Mouse (Mus musculus): ENCODE data around the gene Map3k5. TPM values are rescaled to one million over a fixed set of nuclear protein-coding genes. Genes with fewer than 3 reads are reported as not detected.

The Map3k5 gene
- polyA plus RNA-seq, 1 experiment from 2014 or later, result 0.99 TPM

DNA sequence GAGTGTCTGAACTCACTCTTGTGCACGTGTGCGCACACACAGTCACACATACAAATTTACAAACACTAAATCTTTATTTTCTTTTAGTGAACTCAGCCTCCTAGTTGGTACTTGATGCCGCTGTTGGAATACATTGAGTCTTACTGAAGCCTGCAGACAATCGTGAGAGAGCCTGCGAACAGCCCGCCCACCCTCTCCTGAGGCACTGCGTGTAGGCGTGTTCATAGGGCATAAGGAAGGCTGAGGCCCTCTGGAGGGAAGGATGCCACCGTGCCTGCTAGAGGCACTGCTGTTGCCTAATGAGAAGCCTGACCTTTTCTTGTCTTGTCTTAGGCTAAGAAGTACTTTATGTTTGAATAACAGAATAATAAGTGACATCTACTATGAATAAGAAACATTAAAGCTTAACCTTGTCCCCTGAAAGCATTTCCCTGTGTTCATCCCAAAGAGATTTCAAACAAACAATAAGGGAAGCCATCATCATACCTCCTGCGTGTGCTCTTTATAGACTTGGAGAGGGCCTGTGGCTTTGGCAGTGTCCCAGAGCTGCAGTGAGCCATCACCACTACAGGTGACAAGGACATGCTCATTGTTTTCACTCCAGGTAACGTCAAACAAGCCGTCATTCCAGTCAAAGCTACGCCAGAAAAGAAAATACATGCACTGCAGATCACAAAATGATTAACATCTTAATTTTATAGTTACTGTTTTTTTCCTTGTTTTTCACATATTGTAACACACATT lies 30.0 kb upstream of the Map3k5 start:
- H3K4me2 ChIP-seq (ENCODE audit: low read depth, severe bottlenecking), result no peak overlapping the region
- no peak overlapping the region for H3K9ac ChIP-seq (ENCODE audit: low read length)
- no peak for DNase-seq (ENCODE audit: low spot score)
- no peaks in the 10 kb centered on the region for H3K9me3 ChIP-seq (ENCODE audit: control insufficient read depth, low read length)
- ATAC-seq (ENCODE audit: insufficient number of reproducible peaks, low FRiP score, low TSS enrichment, low read depth), result no peak
- no peaks in the 10 kb centered on the region for H3K4me1 ChIP-seq (ENCODE audit: control insufficient read depth, insufficient read depth, low read length)
- H3K27ac ChIP-seq (replicated peaks; ENCODE audit: low read depth, low read length), result no peak overlapping the region
- no peaks in the 10 kb centered on the region for H3K27me3 ChIP-seq (ENCODE audit: control insufficient read depth, insufficient read depth, low read length)
- WGBS, result 86% methylated on average over 13 of the region's 13 CpGs
- peaks cover 2% of the 10 kb centered on the region; the same call in 1 of the 2 replicates for H3K36me3 ChIP-seq (ENCODE audit: control insufficient read depth, insufficient read depth, low read length)
- H3K4me3 ChIP-seq (ENCODE audit: low read depth, low read length), result no peak overlapping the region

DNA sequence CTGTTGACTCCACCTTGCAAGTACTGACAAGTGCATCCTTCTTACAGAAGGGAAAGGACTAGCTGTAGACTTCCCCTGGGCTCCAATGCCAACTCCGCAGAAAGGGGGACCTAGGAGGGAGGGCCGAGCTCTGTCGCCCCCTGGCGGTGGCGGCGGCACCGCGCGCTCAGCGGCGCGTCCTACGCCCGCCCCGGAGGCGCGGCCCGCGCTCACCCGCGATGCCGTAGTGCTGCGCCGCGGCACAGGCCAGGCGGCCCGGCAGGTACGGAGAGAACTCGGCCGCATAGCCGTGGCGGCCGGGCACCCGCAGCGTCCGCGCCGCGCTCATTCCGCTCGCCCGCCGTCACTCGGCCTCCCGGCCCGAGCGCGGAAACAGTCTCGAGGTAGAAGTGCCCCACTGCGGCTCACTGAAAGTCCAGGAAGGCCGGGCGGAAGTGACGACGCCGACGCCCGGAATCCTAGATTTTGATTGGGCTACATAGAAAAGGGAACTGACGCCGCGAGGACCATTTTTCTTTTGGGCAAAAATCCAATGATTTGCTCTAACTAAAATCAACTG lies 26.9 kb upstream of the Map3k5 start, which contains the start of gene Pex7:
TSS of gene Pex7 (minus strand) at position 444 of the 559 bp plus-strand sequence.
- H3K9me3 ChIP-seq (ENCODE audit: control insufficient read depth, low read length), result no peaks in the 10 kb centered on the region
- H3K4me2 ChIP-seq (ENCODE audit: low read depth, severe bottlenecking), result peak within 1 kb of the TSS; percentile 1; the same call in 1 of the 2 replicates
- ATAC-seq (ENCODE audit: insufficient number of reproducible peaks, low FRiP score, low TSS enrichment, low read depth), result peak; percentile 90
- no peaks in the 10 kb centered on the region for H3K36me3 ChIP-seq (ENCODE audit: control insufficient read depth, insufficient read depth, low read length)
- H3K27me3 ChIP-seq (ENCODE audit: control insufficient read depth, insufficient read depth, low read length), result no peaks in the 10 kb centered on the region
- DNase-seq (ENCODE audit: low spot score), result peak; percentile 94
- H3K4me3 ChIP-seq (ENCODE audit: low read depth, low read length), result peak within 1 kb of the TSS; percentile 53
- WGBS, result under 1% methylated on average over 58 of the region's 60 CpGs
- peak within 1 kb of the TSS; percentile 93 for H3K9ac ChIP-seq (ENCODE audit: low read length)
- H3K27ac ChIP-seq (replicated peaks; ENCODE audit: low read depth, low read length), result peak within 1 kb of the TSS; percentile 88
- H3K4me1 ChIP-seq (ENCODE audit: control insufficient read depth, insufficient read depth, low read length), result no peaks in the 10 kb centered on the region

DNA sequence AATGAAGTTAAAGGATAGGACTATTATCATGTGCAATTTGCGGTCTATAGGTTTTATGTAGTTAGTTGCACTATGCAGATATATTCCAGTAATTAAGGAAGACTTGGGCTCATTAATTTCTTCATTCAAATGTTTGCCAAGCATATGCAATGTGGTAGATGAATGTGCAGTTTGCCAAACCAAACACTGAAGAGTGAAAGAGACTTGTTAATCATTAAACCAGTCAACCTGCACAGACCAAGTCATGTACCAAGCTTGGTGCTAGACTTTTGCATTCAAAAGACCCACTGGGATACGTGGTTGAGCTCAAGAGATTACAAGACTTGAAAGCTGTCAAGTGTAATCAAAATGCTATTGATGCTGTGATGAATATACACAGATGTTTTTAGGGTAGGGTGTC lies 26.2 kb upstream of the Map3k5 start:
- Histone ChIP-seq H3K9ac (ENCODE audit: low read length) (no peak overlapping the region), H3K27me3 (ENCODE audit: control insufficient read depth, insufficient read depth, low read length) (no peaks in the 10 kb centered on the region), H3K4me3 (ENCODE audit: low read depth, low read length) (no peak overlapping the region), H3K4me2 (ENCODE audit: low read depth, severe bottlenecking) (no peak overlapping the region), H3K27ac (replicated peaks; ENCODE audit: low read depth, low read length) (no peak overlapping the region), H3K36me3 (ENCODE audit: control insufficient read depth, insufficient read depth, low read length) (no peaks in the 10 kb centered on the region), H3K9me3 (ENCODE audit: control insufficient read depth, low read length) (no peaks in the 10 kb centered on the region), H3K4me1 (ENCODE audit: control insufficient read depth, insufficient read depth, low read length) (no peaks in the 10 kb centered on the region)
- 78% methylated on average over 2 of the region's 2 CpGs for WGBS
- DNase-seq (ENCODE audit: low spot score) (no peak), ATAC-seq (ENCODE audit: insufficient number of reproducible peaks, low FRiP score, low TSS enrichment, low read depth) (no peak)

DNA sequence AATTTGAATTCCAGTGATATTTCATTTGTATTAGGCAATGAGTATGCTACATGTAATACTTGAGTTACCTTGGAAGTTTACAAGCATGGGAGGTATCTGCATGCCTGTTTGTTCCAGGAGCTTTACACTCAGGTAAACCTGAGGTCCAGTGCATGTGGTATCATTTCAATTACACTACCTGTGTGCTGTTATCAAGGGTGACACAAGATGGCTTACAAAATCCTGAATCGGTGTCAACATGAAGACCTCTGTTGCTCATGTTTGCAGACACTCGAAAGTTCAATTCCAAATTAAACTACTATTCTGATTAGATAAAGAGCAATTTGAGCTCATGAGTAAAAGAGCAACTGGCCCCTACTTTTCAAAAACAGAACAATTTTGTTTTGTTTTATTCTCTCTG lies 23.8 kb upstream of the Map3k5 start:
- Histone ChIP-seq H3K4me2 (ENCODE audit: low read depth, severe bottlenecking) (no peak overlapping the region), H3K36me3 (ENCODE audit: control insufficient read depth, insufficient read depth, low read length) (no peaks in the 10 kb centered on the region), H3K9me3 (ENCODE audit: control insufficient read depth, low read length) (no peaks in the 10 kb centered on the region), H3K27me3 (ENCODE audit: control insufficient read depth, insufficient read depth, low read length) (no peaks in the 10 kb centered on the region), H3K9ac (ENCODE audit: low read length) (no peak overlapping the region), H3K4me3 (ENCODE audit: low read depth, low read length) (no peak overlapping the region), H3K4me1 (ENCODE audit: control insufficient read depth, insufficient read depth, low read length) (no peaks in the 10 kb centered on the region), H3K27ac (replicated peaks; ENCODE audit: low read depth, low read length) (no peak overlapping the region)
- ATAC-seq (ENCODE audit: insufficient number of reproducible peaks, low FRiP score, low TSS enrichment, low read depth) (no peak), DNase-seq (ENCODE audit: low spot score) (no peak)
- WGBS, result 89% methylated on average over 2 of the region's 2 CpGs

DNA sequence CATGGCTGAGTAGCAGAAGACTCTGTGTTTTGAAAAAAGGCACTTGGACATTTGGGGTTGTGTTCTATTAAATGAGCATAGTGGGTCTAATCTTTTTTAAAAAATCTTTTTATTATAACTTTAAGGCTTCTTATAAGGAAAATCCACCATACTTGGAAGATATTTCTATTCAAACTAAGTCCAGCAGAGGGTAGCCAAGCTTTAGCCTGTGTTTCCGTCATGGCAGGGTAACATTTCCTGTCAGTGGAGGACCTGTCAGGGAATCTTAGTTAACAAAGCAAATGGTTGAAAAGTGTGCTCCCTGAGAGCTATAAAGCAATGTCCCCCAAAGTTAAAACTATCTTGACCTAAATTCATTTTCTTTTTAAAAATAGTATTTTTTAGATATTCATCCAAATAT lies 22.7 kb upstream of the Map3k5 start:
- Histone ChIP-seq H3K4me3 (ENCODE audit: low read depth, low read length) (no peak overlapping the region), H3K36me3 (ENCODE audit: control insufficient read depth, insufficient read depth, low read length) (no peaks in the 10 kb centered on the region), H3K27me3 (ENCODE audit: control insufficient read depth, insufficient read depth, low read length) (no peaks in the 10 kb centered on the region), H3K9ac (ENCODE audit: low read length) (no peak overlapping the region), H3K27ac (replicated peaks; ENCODE audit: low read depth, low read length) (no peak overlapping the region), H3K4me1 (ENCODE audit: control insufficient read depth, insufficient read depth, low read length) (no peaks in the 10 kb centered on the region), H3K4me2 (ENCODE audit: low read depth, severe bottlenecking) (no peak overlapping the region), H3K9me3 (ENCODE audit: control insufficient read depth, low read length) (no peaks in the 10 kb centered on the region)
- DNase-seq (ENCODE audit: low spot score) (no peak), ATAC-seq (ENCODE audit: insufficient number of reproducible peaks, low FRiP score, low TSS enrichment, low read depth) (no peak)
- 24% methylated on average over 1 of the region's 1 CpGs for WGBS

DNA sequence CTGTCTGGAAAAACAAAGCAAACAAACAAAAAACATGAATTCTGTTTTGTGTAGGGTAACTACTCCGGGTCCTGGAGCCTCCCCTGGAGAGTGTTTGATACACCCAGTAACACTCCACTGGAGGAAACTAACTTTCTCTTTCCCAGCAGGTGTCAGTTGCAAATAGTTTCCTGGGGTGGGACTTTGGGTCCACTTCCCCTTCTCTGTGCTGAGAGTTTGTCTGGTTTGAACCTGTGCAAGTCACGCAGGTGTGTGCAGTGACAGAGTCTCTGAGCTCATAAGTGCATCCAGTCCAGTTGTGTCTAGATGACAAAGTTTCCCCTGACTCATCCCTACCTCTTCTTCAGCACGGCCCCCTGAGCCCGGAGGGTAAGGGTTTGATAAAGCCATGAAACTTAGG lies 20.5 kb upstream of the Map3k5 start:
- Histone ChIP-seq H3K4me1 (ENCODE audit: control insufficient read depth, insufficient read depth, low read length) (no peaks in the 10 kb centered on the region), H3K27ac (replicated peaks; ENCODE audit: low read depth, low read length) (no peak overlapping the region), H3K9me3 (ENCODE audit: control insufficient read depth, low read length) (no peaks in the 10 kb centered on the region), H3K9ac (ENCODE audit: low read length) (no peak overlapping the region), H3K4me2 (ENCODE audit: low read depth, severe bottlenecking) (no peak overlapping the region), H3K36me3 (ENCODE audit: control insufficient read depth, insufficient read depth, low read length) (no peaks in the 10 kb centered on the region), H3K4me3 (ENCODE audit: low read depth, low read length) (no peak overlapping the region), H3K27me3 (ENCODE audit: control insufficient read depth, insufficient read depth, low read length) (no peaks in the 10 kb centered on the region)
- DNase-seq (ENCODE audit: low spot score), result no peak
- WGBS, result 89% methylated on average over 4 of the region's 4 CpGs
- no peak for ATAC-seq (ENCODE audit: insufficient number of reproducible peaks, low FRiP score, low TSS enrichment, low read depth)

DNA sequence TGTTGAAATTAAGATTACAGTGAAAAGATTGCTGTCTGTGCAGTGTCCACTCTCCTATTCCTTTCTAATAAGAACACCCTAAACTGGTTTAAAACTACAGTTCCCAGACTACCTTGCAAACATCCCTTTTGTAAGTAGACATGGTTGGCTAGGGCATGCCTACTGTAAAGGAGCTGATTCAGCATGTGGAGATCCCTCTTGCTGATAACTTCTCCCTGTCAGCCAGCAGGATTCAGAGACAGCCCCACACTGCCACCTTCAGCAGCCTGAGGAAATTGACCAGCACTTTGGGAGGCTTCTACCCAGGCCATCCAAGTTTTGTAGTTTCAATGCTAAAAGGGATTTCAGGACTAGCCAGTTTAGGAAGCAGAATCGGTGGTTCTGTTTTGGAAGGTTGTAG lies 19.0 kb upstream of the Map3k5 start:
- no peak for ATAC-seq (ENCODE audit: insufficient number of reproducible peaks, low FRiP score, low TSS enrichment, low read depth)
- H3K4me3 ChIP-seq (ENCODE audit: low read depth, low read length), result no peak overlapping the region
- H3K9me3 ChIP-seq (ENCODE audit: control insufficient read depth, low read length), result no peaks in the 10 kb centered on the region
- no peaks in the 10 kb centered on the region for H3K4me1 ChIP-seq (ENCODE audit: control insufficient read depth, insufficient read depth, low read length)
- H3K4me2 ChIP-seq (ENCODE audit: low read depth, severe bottlenecking), result no peak overlapping the region
- no peak overlapping the region for H3K27ac ChIP-seq (replicated peaks; ENCODE audit: low read depth, low read length)
- no peak for DNase-seq (ENCODE audit: low spot score)
- 46% methylated on average over 1 of the region's 1 CpGs for WGBS
- no peaks in the 10 kb centered on the region for H3K27me3 ChIP-seq (ENCODE audit: control insufficient read depth, insufficient read depth, low read length)
- H3K36me3 ChIP-seq (ENCODE audit: control insufficient read depth, insufficient read depth, low read length), result no peaks in the 10 kb centered on the region
- H3K9ac ChIP-seq (ENCODE audit: low read length), result no peak overlapping the region

DNA sequence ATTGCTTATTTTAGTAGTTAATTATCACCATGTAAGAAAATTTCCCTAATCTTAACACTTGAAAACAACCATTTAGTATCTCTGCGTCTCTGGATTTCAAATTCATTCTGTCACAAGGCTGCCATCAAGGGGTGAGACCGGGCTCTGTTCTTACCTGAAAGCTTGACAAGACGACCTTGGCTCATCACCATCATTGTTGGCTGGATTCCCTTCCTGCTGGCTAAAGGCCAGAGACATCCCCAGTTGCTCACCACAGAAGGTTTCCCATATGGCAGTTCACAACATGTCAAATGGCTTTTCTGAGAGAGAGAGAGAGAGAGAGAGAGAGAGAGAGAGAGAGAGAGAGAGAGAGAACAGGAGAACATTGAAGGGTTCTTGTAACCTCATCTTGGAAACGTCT lies 11.9 kb upstream of the Map3k5 start:
- Histone ChIP-seq H3K36me3 (ENCODE audit: control insufficient read depth, insufficient read depth, low read length) (no peaks in the 10 kb centered on the region), H3K27ac (replicated peaks; ENCODE audit: low read depth, low read length) (no peak overlapping the region), H3K4me3 (ENCODE audit: low read depth, low read length) (no peak overlapping the region), H3K4me2 (ENCODE audit: low read depth, severe bottlenecking) (no peak overlapping the region), H3K27me3 (ENCODE audit: control insufficient read depth, insufficient read depth, low read length) (no peaks in the 10 kb centered on the region), H3K9me3 (ENCODE audit: control insufficient read depth, low read length) (no peaks in the 10 kb centered on the region), H3K9ac (ENCODE audit: low read length) (no peak overlapping the region), H3K4me1 (ENCODE audit: control insufficient read depth, insufficient read depth, low read length) (no peaks in the 10 kb centered on the region)
- WGBS, result 66% methylated on average over 4 of the region's 4 CpGs
- no peak for DNase-seq (ENCODE audit: low spot score)
- ATAC-seq (ENCODE audit: insufficient number of reproducible peaks, low FRiP score, low TSS enrichment, low read depth), result no peak
